Mouse (Mus musculus) heart, adult 2 months (tissue): ENCODE data around the gene Ddr1. TPM values are rescaled to one million over a fixed set of nuclear protein-coding genes. Genes with fewer than 3 reads are reported as not detected.

ENCODE experiments used
- DNase-seq, 2 experiments: peaks; one replicate each; pipeline ENCODE4 v3.0.0; 2021
- H3K27ac ChIP-seq: fragments of 200-600 bp; 2 replicates; pipeline ENCODE4 v1.8.1; 2022
- H3K27me3 ChIP-seq: fragments of 200-500 bp; 2 replicates; pipeline ENCODE4 v1.6.1; 2012; ENCODE audit warnings: mild to moderate bottlenecking, low read length, inconsistent platforms, mixed read lengths; ENCODE audit not compliant: control insufficient read depth, insufficient read depth
- H3K36me3 ChIP-seq: fragments of 200-500 bp; 2 replicates; pipeline ENCODE4 v1.6.1; 2012; ENCODE audit warnings: low read length, inconsistent platforms; ENCODE audit not compliant: control insufficient read depth, insufficient read depth
- H3K4me1 ChIP-seq: fragments of 200-500 bp; 2 replicates; pipeline ENCODE4 v1.6.1; 2011; ENCODE audit warnings: low read length; ENCODE audit not compliant: control insufficient read depth, insufficient read depth
- H3K4me3 ChIP-seq: fragments of 200-600 bp; 2 replicates; pipeline ENCODE4 v1.8.1; 2022
- H3K79me2 ChIP-seq: fragments of 200-500 bp; replicated peaks from 2 replicates; pipeline ENCODE4 v1.6.1; 2012; ENCODE audit warnings: mild to moderate bottlenecking, inconsistent platforms, low read length, moderate library complexity, mixed read lengths; ENCODE audit not compliant: control insufficient read depth, insufficient read depth
- H3K9ac ChIP-seq: fragments of 200-500 bp; 2 replicates; pipeline ENCODE4 v1.6.1; 2012; ENCODE audit warnings: low read depth, mild to moderate bottlenecking, control low read depth, inconsistent platforms, low read length, mixed read lengths
- CTCF ChIP-seq: fragments of 200-600 bp; IDR thresholded peaks from 2 replicates; pipeline ENCODE4 v1.8.1; 2022; ENCODE audit warnings: antibody characterized with exemption, mild to moderate bottlenecking, moderate library complexity
- EP300 ChIP-seq: fragments of 200-500 bp; IDR thresholded peaks from 2 replicates; pipeline ENCODE4 v1.6.1; 2011; ENCODE audit warnings: low read depth, low read length, control low read depth; ENCODE audit not compliant: insufficient read depth
- POLR2A ChIP-seq: fragments of 200-500 bp; IDR thresholded peaks from 2 replicates; pipeline ENCODE4 v1.6.1; 2011; ENCODE audit warnings: mild to moderate bottlenecking, low read depth, low read length, control low read depth; ENCODE audit not compliant: insufficient read depth
- WGBS: fragments of 180-500 bp; shearing (Covaris S2); methylation state at CpG from one replicate; pipeline ENCODE4 v1.1.7; 2018; 5-methylcytosine and 5-hydroxymethylcytosine counted together
- intact Hi-C: fragments of 180-260 bp; cut with DNase I; formaldehyde crosslinking; loops from one replicate; pipeline ENCODE4 v1.15.1; 2025
- polyA plus RNA-seq: library from polyadenylated mRNA; depleted of rRNA; stranded (reverse); fragments of >200 nt; gene quantifications from 2 replicates; pipeline ENCODE4 v1.2.3, GENCODE M21; 2012
- total RNA-seq, 2 experiments: library from RNA; stranded (reverse); gene quantifications; 2 replicates each; pipeline ENCODE4 v1.2.3; 2021

Ddr1 gene
- total and polyA plus RNA-seq, 3 experiments, result 25.9 to 30.6 (median 27.6) TPM

GRCm38 (mm10) chr17:35703065-35703464 lies 1.4 kb downstream of the Ddr1 start:
- H3K9ac ChIP-seq, result no peak overlapping the region
- H3K27ac ChIP-seq, result no peak overlapping the region
- peaks cover 6% of the 10 kb centered on the region; the same call in 1 of the 2 replicates for H3K4me1 ChIP-seq
- DNase-seq, result no peak
- no peak for TF ChIP-seq EP300
- no peak for TF ChIP-seq CTCF
- TF ChIP-seq POLR2A, result no peak
- H3K79me2 ChIP-seq, result no peaks in the 10 kb centered on the region
- no peaks in the 10 kb centered on the region; the same call in none of the 2 replicates for H3K36me3 ChIP-seq
- H3K27me3 ChIP-seq, result no peaks in the 10 kb centered on the region
- WGBS, result 47% methylated on average over 2 of the region's 2 CpGs
- no peak overlapping the region for H3K4me3 ChIP-seq
- intact Hi-C loops, result no loop called here

- no peak overlapping the region for H3K9ac ChIP-seq
- H3K79me2 ChIP-seq, result no peaks in the 10 kb centered on the region
- intact Hi-C loops, result no loop called here
- WGBS, result 39% methylated on average over 4 of the region's 4 CpGs
- no peaks in the 10 kb centered on the region for H3K27me3 ChIP-seq
- H3K36me3 ChIP-seq, result no peaks in the 10 kb centered on the region; the same call in none of the 2 replicates
- no peak overlapping the region for H3K27ac ChIP-seq
- DNase-seq, result no peak
- H3K4me3 ChIP-seq, result no peak overlapping the region
- TF ChIP-seq CTCF, result no peak
- no peak for TF ChIP-seq EP300
- no peak for TF ChIP-seq POLR2A
- H3K4me1 ChIP-seq, result peaks cover 6% of the 10 kb centered on the region; the same call in 1 of the 2 replicates
Observed at GRCm38 (mm10) chr17:35702605-35703004, 1.8 kb downstream of the Ddr1 start.

GRCm38 (mm10) chr17:35701978-35702461 lies 2.4 kb downstream of the Ddr1 start:
- intact Hi-C loops, result no loop called here
- WGBS, result 12% methylated on average over 16 of the region's 16 CpGs
- 0 out of 2 replicates have a peak, but pooled peaks cover 1% of the 10 kb centered on the region for H3K27me3 ChIP-seq
- peaks cover 8% of the 10 kb centered on the region; the same call in 1 of the 2 replicates for H3K4me1 ChIP-seq
- H3K9ac ChIP-seq, result peak overlapping the region; percentile 13; the same call in 1 of the 2 replicates
- no peak for TF ChIP-seq POLR2A
- peak; percentile 56 to 57 for DNase-seq
- H3K79me2 ChIP-seq, result no peaks in the 10 kb centered on the region
- peak overlapping the region; percentile 23; the same call in 1 of the 2 replicates for H3K4me3 ChIP-seq
- H3K36me3 ChIP-seq, result no peaks in the 10 kb centered on the region; the same call in none of the 2 replicates
- H3K27ac ChIP-seq, result peak overlapping the region; percentile 92

- no peak for TF ChIP-seq CTCF
- TF ChIP-seq EP300, result no peak
- no peak; the same call in 1 of the 2 replicates for TF ChIP-seq POLR2A
- Histone ChIP-seq H3K9ac (peak overlapping the region; percentile 78), H3K36me3 (no peaks in the 10 kb centered on the region; the same call in none of the 2 replicates), H3K27ac (peak overlapping the region; percentile 92), H3K27me3 (0 out of 2 replicates have a peak, but pooled peaks cover 1% of the 10 kb centered on the region), H3K4me3 (peak overlapping the region; percentile 59), H3K79me2 (no peaks in the 10 kb centered on the region), H3K4me1 (peaks cover 9% of the 10 kb centered on the region; the same call in 1 of the 2 replicates)
- intact Hi-C loops, result no loop called here
- 5% methylated on average over 16 of the region's 16 CpGs for WGBS
- peak; percentile 53 to 59 for DNase-seq
Observed at GRCm38 (mm10) chr17:35701203-35701977, 3.0 kb downstream of the Ddr1 start.

DNA sequence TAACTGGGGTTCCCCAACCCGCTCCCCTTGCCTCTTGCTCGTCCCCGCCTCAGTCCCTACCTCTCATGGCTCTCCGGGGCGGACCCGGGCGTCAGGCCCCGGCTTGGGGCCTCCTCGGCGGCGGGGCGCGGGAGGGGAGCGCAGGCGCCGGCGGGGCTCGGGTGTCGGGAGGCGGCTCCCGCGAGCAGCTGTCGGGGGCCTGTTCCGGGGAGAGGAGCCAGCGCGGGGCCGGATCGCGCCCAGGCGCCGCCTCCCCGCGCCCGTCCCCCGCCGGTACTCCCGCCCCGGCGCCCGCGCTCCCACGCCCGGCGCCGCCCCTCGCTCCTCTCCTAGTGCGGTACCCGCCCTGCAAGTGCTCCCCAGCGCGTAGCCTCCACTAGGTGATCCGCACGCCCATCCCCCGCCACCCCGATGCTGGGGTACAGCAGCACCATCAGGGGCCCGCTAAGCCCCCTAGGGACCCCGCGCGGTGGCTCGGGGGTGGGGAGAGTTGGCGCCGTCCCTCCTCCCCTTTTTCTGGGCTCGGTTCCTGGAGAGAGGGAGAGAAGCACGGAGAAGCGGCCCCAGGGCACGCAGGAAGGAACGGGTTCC lies 4.0 kb downstream of the Ddr1 start:
- 1% methylated on average over 65 of the region's 66 CpGs for WGBS
- DNase-seq, result peak; percentile 88 to 91
- H3K27ac ChIP-seq, result peak overlapping the region; percentile 92
- H3K9ac ChIP-seq, result peak overlapping the region; percentile 78
- 0 out of 2 replicates have a peak, but pooled peaks cover 1% of the 10 kb centered on the region for H3K27me3 ChIP-seq
- TF ChIP-seq CTCF, result no peak
- peak; percentile 60; the same call in 1 of the 2 replicates for TF ChIP-seq POLR2A
- intact Hi-C loops, result no loop called here
- H3K4me3 ChIP-seq, result peak overlapping the region; percentile 62
- no peaks in the 10 kb centered on the region for H3K79me2 ChIP-seq
- H3K36me3 ChIP-seq, result no peaks in the 10 kb centered on the region; the same call in none of the 2 replicates
- peaks cover 9% of the 10 kb centered on the region; the same call in 1 of the 2 replicates for H3K4me1 ChIP-seq
